Mouse (Mus musculus) spleen, adult 2 months (tissue): ENCODE results near the gene Pus1. TPM values are rescaled to one million over a fixed set of nuclear protein-coding genes. Genes with fewer than 3 reads are reported as not detected.

Experiments
- DNase-seq, 2 experiments: peaks; one replicate each; pipeline versions ENCODE4 v3.0.0 to v3.0.0-alpha.2; 2012 to 2021; ENCODE audit warnings: low spot score in 2 of 2, low read depth in 1 of 2
- H3K27ac ChIP-seq: fragments of 200-500 bp; 2 replicates; pipeline ENCODE4 v1.5.1; 2012; ENCODE audit warnings: low read length, inconsistent platforms; ENCODE audit not compliant: insufficient read depth
- H3K27me3 ChIP-seq: fragments of 200-500 bp; 2 replicates; pipeline ENCODE4 v1.6.1; 2012; ENCODE audit warnings: mild to moderate bottlenecking, moderate library complexity, low read length, inconsistent platforms; ENCODE audit not compliant: control insufficient read depth, insufficient read depth
- H3K36me3 ChIP-seq: fragments of 200-500 bp; 2 replicates; pipeline ENCODE4 v1.6.1; 2012; ENCODE audit warnings: mild to moderate bottlenecking, low read length, inconsistent platforms; ENCODE audit not compliant: control insufficient read depth, insufficient read depth
- H3K4me1 ChIP-seq: fragments of 200-500 bp; 2 replicates; pipeline ENCODE4 v1.6.1; 2011; ENCODE audit warnings: inconsistent platforms; ENCODE audit not compliant: control insufficient read depth, insufficient read depth, insufficient read length
- H3K4me3 ChIP-seq: fragments of 200-500 bp; 2 replicates; pipeline ENCODE4 v1.5.1; 2011; ENCODE audit warnings: mild to moderate bottlenecking, inconsistent platforms; ENCODE audit not compliant: insufficient read depth, insufficient read length; ENCODE audit errors: extremely low read depth
- CTCF ChIP-seq: fragments of 200-500 bp; IDR thresholded peaks from 2 replicates; pipeline ENCODE4 v1.5.1; 2011; ENCODE audit warnings: mild to moderate bottlenecking, inconsistent platforms; ENCODE audit not compliant: insufficient read depth, insufficient read length, insufficient replicate concordance; ENCODE audit errors: extremely low read depth
- POLR2A ChIP-seq: fragments of 200-500 bp; IDR thresholded peaks from 2 replicates; pipeline ENCODE4 v1.6.1; 2011; ENCODE audit warnings: low read depth, low read length, inconsistent platforms
- WGBS: fragments of 180-500 bp; shearing (Covaris S2); methylation state at CpG from one replicate; pipeline ENCODE4 v1.1.7; 2018; 5-methylcytosine and 5-hydroxymethylcytosine counted together
- polyA plus RNA-seq: library from polyadenylated mRNA; depleted of rRNA; stranded (reverse); fragments of >200 nt; gene quantifications from 2 replicates; pipeline ENCODE4 v1.2.3, GENCODE M21; 2012; rRNA removed

The Pus1 gene
- polyA plus RNA-seq, 1 experiment: 19.2 TPM

DNA sequence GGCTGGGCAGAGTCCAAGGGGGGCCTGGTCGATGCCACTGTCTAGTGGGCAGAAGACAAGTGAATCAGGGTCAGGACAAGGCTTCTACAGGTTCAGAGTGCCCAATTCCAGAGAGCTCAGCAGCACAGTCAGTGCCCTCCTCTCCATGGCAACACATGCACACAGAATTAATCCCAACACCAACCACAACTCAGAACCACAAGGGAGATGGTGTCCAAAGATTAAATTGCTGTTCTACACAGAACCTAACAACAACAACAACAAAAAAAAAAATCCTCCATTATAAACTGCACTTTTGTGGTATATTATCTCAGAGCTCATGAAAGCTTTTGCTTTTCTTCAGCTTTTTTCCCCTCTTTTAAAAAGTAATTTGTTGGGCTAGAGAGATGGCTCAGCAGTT lies 44.9 kb downstream of the Pus1 start:
- no peak overlapping the region for H3K27ac ChIP-seq
- no peak for DNase-seq
- TF ChIP-seq POLR2A (no peak), CTCF (no peak)
- WGBS: 76% methylated on average over 1 of the region's 1 CpGs
- H3K27me3 ChIP-seq: no peaks in the 10 kb centered on the region
- H3K4me3 ChIP-seq: no peak overlapping the region
- H3K36me3 ChIP-seq: peaks cover 50% of the 10 kb centered on the region
- no peaks in the 10 kb centered on the region for H3K4me1 ChIP-seq

DNA sequence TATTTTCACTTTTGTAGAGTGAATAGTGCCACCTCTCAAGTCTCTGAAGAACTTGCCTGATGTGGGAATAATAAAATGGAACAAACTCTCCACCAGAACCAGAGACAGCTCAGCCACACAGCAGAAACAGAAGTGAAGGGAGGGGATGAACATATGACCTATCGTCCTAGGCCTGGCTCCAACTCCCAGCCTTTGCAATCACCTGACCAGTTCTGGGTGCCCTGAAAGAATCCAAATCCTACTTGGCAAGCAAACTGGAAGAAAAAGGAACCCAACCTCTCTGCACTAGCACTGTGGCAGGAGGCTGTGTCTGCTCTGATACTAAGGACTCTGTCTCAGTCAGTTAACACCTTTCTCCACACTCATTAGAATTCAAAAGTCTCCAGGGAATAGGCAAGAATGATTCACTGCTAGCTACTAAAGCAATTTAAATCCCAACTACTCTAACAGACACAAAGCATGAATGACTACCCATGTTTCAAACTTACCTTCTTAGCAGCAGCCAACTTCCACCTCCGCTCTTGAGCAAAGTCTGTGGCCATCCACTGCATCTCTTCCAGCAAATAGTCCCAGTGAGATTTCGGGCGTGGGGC lies 47.1 kb downstream of the Pus1 start:
- Histone ChIP-seq H3K36me3 (peaks cover 45% of the 10 kb centered on the region), H3K27ac (no peak overlapping the region), H3K4me1 (no peaks in the 10 kb centered on the region), H3K4me3 (no peak overlapping the region), H3K27me3 (no peaks in the 10 kb centered on the region)
- TF ChIP-seq POLR2A (no peak), CTCF (no peak)
- no peak for DNase-seq
- WGBS: 90% methylated on average over 4 of the region's 4 CpGs

DNA sequence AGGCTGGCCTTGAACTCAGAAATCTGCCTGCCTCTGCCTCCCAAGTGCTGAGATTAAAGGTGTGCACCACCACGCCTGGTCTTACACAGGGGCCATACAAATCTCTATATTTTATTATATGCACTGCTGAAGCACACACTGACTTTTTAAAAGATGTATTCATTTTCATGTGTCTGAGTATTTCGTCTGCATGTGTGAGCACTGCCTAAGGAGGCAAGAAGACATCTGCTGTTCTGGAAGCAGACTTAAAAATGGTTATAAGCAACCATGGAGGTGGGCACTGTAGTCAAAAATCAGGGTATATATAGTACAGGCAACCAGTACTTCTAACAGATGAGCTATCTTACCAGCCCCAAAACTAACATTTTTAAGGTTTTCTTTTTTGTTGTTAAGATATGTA lies 49.2 kb downstream of the Pus1 start:
- no peak overlapping the region for H3K27ac ChIP-seq
- no peak for DNase-seq
- H3K4me3 ChIP-seq: no peak overlapping the region
- peaks cover 43% of the 10 kb centered on the region for H3K36me3 ChIP-seq
- no peak for TF ChIP-seq POLR2A
- TF ChIP-seq CTCF: no peak
- 94% methylated on average over 2 of the region's 2 CpGs for WGBS
- no peaks in the 10 kb centered on the region for H3K4me1 ChIP-seq
- no peaks in the 10 kb centered on the region for H3K27me3 ChIP-seq

DNA sequence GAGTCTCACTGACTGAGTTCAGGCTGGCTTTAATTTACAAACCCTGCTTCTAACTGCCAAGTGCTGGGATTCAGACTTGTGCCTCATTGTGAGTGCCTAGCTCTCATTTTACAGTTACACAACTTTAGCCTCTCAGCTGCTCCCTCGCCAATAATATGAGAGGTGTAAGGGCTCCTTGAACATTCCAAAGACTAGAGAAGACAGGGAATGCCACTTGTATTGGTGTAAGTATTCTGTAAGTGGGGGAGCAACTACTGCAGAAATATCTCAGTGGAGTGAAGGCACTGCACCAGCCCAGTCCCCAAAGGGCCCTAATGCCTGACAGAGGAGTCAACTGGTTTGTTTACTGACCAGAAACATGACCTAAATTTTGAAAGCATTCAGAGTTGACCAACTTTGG lies 52.6 kb downstream of the Pus1 start:
- TF ChIP-seq CTCF (no peak), POLR2A (no peak)
- H3K4me1 ChIP-seq: no peaks in the 10 kb centered on the region
- no peak overlapping the region for H3K27ac ChIP-seq
- no peak for DNase-seq
- WGBS: 97% methylated on average over 1 of the region's 1 CpGs
- no peak overlapping the region for H3K4me3 ChIP-seq
- no peaks in the 10 kb centered on the region for H3K27me3 ChIP-seq
- H3K36me3 ChIP-seq: peaks cover 40% of the 10 kb centered on the region

Other genes with a start within 250 kb of the Pus1 start
- gene Galnt9, start 236.3 kb downstream of the Pus1 start, polyA plus RNA-seq: 1.3 TPM in 2 replicates
- gene Noc4l, start 127.2 kb downstream of the Pus1 start, polyA plus RNA-seq: 57.6 and 82.0 TPM in 2 replicates
- gene Ddx51, start 127.2 kb downstream of the Pus1 start, polyA plus RNA-seq: 18.2 and 20.4 TPM in 2 replicates
- gene Ep400, start 9.9 kb downstream of the Pus1 start, polyA plus RNA-seq: 85.2 and 89.1 TPM in 2 replicates
- 39.9 and 40.6 TPM in 2 replicates for gene Ulk1, start 29.4 kb upstream of the Pus1 start, polyA plus RNA-seq
- gene Hscb, start 59.1 kb upstream of the Pus1 start, polyA plus RNA-seq: 26.3 and 26.8 TPM in 2 replicates
- gene Chek2, start 59.3 kb upstream of the Pus1 start, polyA plus RNA-seq: 6.7 and 12.3 TPM in 2 replicates
- gene Ttc28, start 99.1 kb upstream of the Pus1 start, polyA plus RNA-seq: 6.8 and 7.8 TPM in 2 replicates